Mouse (Mus musculus): ENCODE measurements around the gene Stam. TPM values are rescaled to one million over a fixed set of nuclear protein-coding genes. Genes with fewer than 3 reads are reported as not detected.

The Stam gene
- polyA plus RNA-seq, 1 experiment from 2014 or later = 63.3 TPM

DNA sequence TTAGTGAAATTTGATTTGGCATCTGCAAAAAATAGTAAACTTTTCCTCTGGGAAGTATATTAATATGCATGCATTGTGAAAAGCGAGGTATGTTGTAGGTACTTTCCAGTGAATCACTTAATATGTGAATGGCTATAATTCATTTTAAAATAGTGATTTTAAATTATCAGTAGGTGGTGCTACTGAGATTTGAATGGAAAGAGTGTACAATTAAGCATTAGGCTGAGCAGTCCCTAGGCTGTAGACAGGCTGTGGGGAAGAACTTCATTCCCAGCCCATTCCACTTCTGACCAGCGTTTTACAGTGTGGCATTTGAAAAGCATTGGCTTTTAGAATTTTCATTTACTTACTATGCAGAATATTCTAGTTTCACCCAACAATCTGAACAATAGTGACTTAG is 85.9 kb downstream of the Stam start:
- 73% methylated on average over 2 of the region's 2 CpGs for WGBS (ENCODE audit: insufficient replicate concordance)
- H3K4me1 ChIP-seq (ENCODE audit: control insufficient read depth, insufficient read depth, low read length) = no peaks in the 10 kb centered on the region; the same call in 1 of the 2 replicates
- H3K9ac ChIP-seq (ENCODE audit: low read depth, low read length) = no peak overlapping the region
- no peak for ATAC-seq (replicated peaks; ENCODE audit: insufficient number of reproducible peaks, low FRiP score, low TSS enrichment)
- H3K27me3 ChIP-seq (ENCODE audit: control insufficient read depth, insufficient read depth, low read length) = no peaks in the 10 kb centered on the region
- no peaks in the 10 kb centered on the region for H3K9me3 ChIP-seq (replicated peaks; ENCODE audit: control insufficient read depth, low read length)
- H3K36me3 ChIP-seq (ENCODE audit: control insufficient read depth, insufficient read depth, low read length) = no peaks in the 10 kb centered on the region
- no peak overlapping the region for H3K4me2 ChIP-seq
- H3K27ac ChIP-seq (ENCODE audit: low read depth, low read length) = no peak overlapping the region
- H3K4me3 ChIP-seq (ENCODE audit: low read depth, low read length) = no peak overlapping the region

DNA sequence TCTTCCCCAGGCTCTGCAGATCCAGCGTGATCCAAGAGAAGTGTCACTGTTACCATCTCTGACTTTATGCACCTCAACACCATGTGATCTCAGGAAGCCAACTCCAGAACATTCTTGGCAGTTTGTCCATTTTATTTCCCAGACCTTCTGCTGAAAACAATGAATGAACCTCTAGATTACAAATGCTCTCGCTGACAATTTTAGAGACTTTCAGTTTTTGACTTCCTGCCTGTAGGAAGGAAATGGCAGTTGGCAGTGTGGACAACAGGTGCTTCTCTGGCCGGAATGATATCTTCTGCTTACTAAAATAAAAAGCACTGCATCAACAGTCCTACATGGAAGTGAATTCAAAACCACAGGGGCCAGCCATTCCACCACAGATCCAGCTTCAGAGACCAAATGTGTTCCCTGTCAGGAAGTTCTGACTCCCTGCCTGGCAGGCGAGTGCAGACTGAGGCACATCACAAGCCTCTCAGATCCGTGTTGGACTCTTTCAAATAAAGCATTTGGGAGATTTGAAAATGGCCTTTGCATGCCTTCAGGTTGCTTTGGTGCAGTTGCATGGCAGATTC is 90.6 kb downstream of the Stam start:
- WGBS (ENCODE audit: insufficient replicate concordance) = 65% methylated on average over 5 of the region's 5 CpGs

DNA sequence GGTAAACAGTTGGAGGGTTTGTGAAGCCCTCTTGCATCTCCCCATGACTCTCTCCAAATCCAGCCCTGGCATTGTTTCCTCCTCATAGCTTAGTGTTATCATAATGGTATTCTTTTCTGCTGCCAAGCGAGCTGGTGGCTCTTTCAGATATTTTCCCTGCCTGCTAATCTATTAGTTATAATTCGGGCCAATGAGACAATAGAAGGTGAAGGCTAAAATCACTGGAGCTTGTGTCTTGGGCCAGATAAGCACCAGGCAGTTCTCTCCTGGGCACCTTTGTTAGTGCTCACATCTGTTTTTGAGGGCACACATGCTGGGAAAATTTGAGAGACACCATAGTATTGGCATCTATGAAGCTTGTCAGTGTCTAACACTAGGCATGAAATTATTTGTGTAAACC is 91.2 kb downstream of the Stam start:
- no peak overlapping the region for H3K4me3 ChIP-seq (ENCODE audit: low read depth, low read length)
- ATAC-seq (replicated peaks; ENCODE audit: insufficient number of reproducible peaks, low FRiP score, low TSS enrichment) = no peak
- H3K4me1 ChIP-seq (ENCODE audit: control insufficient read depth, insufficient read depth, low read length) = no peaks in the 10 kb centered on the region; the same call in 1 of the 2 replicates
- H3K27ac ChIP-seq (ENCODE audit: low read depth, low read length) = peak overlapping the region; percentile 22; the same call in 1 of the 2 replicates
- no peaks in the 10 kb centered on the region for H3K36me3 ChIP-seq (ENCODE audit: control insufficient read depth, insufficient read depth, low read length)
- H3K4me2 ChIP-seq = no peak overlapping the region
- no peaks in the 10 kb centered on the region for H3K27me3 ChIP-seq (ENCODE audit: control insufficient read depth, insufficient read depth, low read length)
- H3K9ac ChIP-seq (ENCODE audit: low read depth, low read length) = no peak overlapping the region
- 66% methylated on average over 2 of the region's 2 CpGs for WGBS (ENCODE audit: insufficient replicate concordance)
- no peaks in the 10 kb centered on the region for H3K9me3 ChIP-seq (replicated peaks; ENCODE audit: control insufficient read depth, low read length)

More for the DNA sequence above, 90.6 kb downstream of the Stam start:
- Histone ChIP-seq H3K4me3 (ENCODE audit: low read depth, low read length) (no peak overlapping the region), H3K9me3 (replicated peaks; ENCODE audit: control insufficient read depth, low read length) (no peaks in the 10 kb centered on the region), H3K9ac (ENCODE audit: low read depth, low read length) (no peak overlapping the region), H3K36me3 (ENCODE audit: control insufficient read depth, insufficient read depth, low read length) (no peaks in the 10 kb centered on the region), H3K4me1 (ENCODE audit: control insufficient read depth, insufficient read depth, low read length) (no peaks in the 10 kb centered on the region; the same call in 1 of the 2 replicates), H3K4me2 (no peak overlapping the region), H3K27ac (ENCODE audit: low read depth, low read length) (no peak overlapping the region; the same call in 1 of the 2 replicates), H3K27me3 (ENCODE audit: control insufficient read depth, insufficient read depth, low read length) (no peaks in the 10 kb centered on the region)
- no peak for ATAC-seq (replicated peaks; ENCODE audit: insufficient number of reproducible peaks, low FRiP score, low TSS enrichment)

DNA sequence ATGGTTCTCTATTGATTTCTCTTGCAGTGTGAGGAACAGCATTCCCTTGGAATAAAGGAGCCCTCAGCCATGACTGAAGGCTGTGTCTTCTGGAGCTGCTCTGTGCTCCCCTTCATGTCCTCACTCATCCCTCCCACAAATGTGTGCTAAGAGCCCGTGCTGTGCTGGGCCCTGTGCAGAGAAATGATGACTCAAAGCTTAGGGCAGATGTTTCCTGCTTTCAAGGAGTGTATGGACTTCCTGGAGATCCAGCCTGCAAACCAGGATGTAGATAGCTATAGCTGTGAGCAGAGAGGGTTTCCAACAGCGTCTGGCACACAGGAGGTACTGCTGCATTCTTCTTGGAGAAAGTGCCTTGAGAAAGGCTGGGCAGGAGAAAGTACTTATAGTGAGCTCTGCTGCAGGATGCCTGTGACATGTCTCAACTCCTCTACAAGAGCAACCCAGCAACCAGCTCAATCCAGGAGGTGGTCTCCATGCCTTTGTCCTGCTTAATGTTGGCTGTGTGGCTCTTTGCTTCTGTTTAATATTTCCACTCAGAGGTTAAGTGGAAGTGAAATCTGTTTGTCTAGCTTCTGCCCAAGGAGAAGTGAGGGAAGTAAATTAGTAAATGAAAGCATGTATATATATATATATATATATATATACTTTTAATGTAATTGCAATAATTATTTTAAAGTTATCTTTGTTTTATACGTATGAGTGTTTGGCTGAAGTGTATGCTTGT is 91.9 kb downstream of the Stam start:
- Histone ChIP-seq H3K36me3 (ENCODE audit: control insufficient read depth, insufficient read depth, low read length) (no peaks in the 10 kb centered on the region), H3K27ac (ENCODE audit: low read depth, low read length) (peak overlapping the region; percentile 22; the same call in 1 of the 2 replicates), H3K4me2 (no peak overlapping the region), H3K9ac (ENCODE audit: low read depth, low read length) (no peak overlapping the region), H3K9me3 (replicated peaks; ENCODE audit: control insufficient read depth, low read length) (no peaks in the 10 kb centered on the region), H3K4me1 (ENCODE audit: control insufficient read depth, insufficient read depth, low read length) (no peaks in the 10 kb centered on the region; the same call in 1 of the 2 replicates), H3K4me3 (ENCODE audit: low read depth, low read length) (no peak overlapping the region), H3K27me3 (ENCODE audit: control insufficient read depth, insufficient read depth, low read length) (no peaks in the 10 kb centered on the region)
- 52% methylated on average over 3 of the region's 3 CpGs for WGBS (ENCODE audit: insufficient replicate concordance)
- no peak for ATAC-seq (replicated peaks; ENCODE audit: insufficient number of reproducible peaks, low FRiP score, low TSS enrichment)

DNA sequence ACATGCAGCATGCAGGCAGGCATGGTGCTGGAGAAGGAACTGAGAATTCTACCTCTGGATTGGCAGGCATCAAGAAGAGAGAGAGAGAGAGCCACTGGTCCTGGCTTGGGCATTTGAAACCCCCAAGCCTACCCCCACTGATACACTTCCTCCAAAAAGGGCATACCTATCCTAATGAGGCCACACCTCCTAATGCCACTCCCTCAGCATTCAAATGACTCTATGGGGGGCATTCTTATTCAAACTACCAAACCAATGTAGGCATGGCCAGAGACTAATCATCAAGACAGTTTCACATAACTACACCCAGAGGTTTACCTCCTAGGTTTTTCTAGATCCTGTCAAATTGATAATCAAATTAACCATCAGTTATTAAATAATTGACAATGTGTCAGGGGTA is 93.8 kb downstream of the Stam start:
- Histone ChIP-seq H3K36me3 (ENCODE audit: control insufficient read depth, insufficient read depth, low read length) (no peaks in the 10 kb centered on the region), H3K4me3 (ENCODE audit: low read depth, low read length) (no peak overlapping the region), H3K27me3 (ENCODE audit: control insufficient read depth, insufficient read depth, low read length) (no peaks in the 10 kb centered on the region), H3K4me2 (no peak overlapping the region), H3K9ac (ENCODE audit: low read depth, low read length) (no peak overlapping the region), H3K27ac (ENCODE audit: low read depth, low read length) (no peak overlapping the region), H3K9me3 (replicated peaks; ENCODE audit: control insufficient read depth, low read length) (no peaks in the 10 kb centered on the region), H3K4me1 (ENCODE audit: control insufficient read depth, insufficient read depth, low read length) (no peaks in the 10 kb centered on the region; the same call in 1 of the 2 replicates)
- no peak for ATAC-seq (replicated peaks; ENCODE audit: insufficient number of reproducible peaks, low FRiP score, low TSS enrichment)

DNA sequence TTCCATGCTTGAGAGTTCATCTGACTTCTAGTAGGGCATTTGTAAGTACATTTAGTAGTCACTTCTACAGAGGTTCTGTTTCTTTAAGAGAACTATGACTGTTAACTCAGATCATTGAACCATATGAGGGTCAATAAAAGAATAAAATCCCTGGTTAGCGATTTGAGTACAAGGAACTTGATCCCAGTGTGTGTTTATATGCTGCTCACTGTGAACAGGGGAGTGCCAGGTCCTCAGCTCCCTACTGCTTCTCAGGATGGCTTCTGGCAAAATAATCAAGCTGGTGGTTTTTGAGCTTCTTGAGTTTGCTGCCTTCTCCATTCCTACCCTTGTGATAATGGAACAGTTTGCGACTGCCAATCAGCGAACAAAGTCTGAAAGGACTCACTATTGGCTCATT is 100.4 kb downstream of the Stam start, which contains the start of gene Tmem236:
Gene Tmem236 (plus strand): TSS at position 190 of the 400 bp plus-strand sequence.
- Histone ChIP-seq H3K36me3 (ENCODE audit: control insufficient read depth, insufficient read depth, low read length) (no peaks in the 10 kb centered on the region), H3K9ac (ENCODE audit: low read depth, low read length) (no peak within 1 kb of the TSS), H3K9me3 (replicated peaks; ENCODE audit: control insufficient read depth, low read length) (no peaks in the 10 kb centered on the region), H3K4me2 (no peak within 1 kb of the TSS), H3K4me1 (ENCODE audit: control insufficient read depth, insufficient read depth, low read length) (no peaks in the 10 kb centered on the region), H3K27me3 (ENCODE audit: control insufficient read depth, insufficient read depth, low read length) (no peaks in the 10 kb centered on the region), H3K4me3 (ENCODE audit: low read depth, low read length) (no peak within 1 kb of the TSS), H3K27ac (ENCODE audit: low read depth, low read length) (no peak within 1 kb of the TSS)
- ATAC-seq (replicated peaks; ENCODE audit: insufficient number of reproducible peaks, low FRiP score, low TSS enrichment) = no peak
- 73% methylated on average over 3 of the region's 3 CpGs for WGBS (ENCODE audit: insufficient replicate concordance)

DNA sequence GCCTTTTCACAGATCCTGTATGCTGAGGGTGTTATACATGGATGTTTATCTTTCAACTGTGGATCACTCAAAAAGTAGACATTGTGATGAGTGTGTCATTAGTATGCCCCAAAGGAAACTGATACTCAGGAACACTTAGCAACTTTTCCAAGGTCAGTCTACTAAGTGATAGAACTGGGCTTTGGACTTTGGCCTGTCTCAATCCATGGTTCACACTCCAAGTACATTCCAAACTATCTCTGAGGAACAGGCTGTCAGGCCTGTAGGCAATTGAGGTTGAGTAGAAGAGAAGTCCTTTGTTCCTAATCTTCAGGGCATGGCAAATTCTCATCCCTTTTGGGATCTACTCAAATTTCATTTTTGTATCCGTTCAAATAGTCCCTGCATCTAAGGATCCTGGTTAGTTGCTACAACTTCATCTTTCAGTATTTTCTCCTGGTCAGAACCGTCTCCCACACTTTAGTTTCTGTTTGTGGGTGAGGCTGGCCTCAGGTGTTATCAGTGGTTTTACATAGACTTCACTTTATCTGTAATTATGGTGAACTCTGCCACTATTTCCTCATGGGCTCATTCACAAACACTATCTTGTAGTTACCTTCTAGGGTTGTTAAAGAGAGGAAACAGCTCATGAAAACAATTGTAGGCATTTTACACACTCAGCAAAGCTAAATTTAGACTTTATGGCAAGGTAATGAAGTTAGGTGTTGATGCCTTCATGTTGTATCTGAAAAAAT is 102.7 kb downstream of the Stam start:
- H3K27ac ChIP-seq (ENCODE audit: low read depth, low read length) = no peak overlapping the region
- H3K4me1 ChIP-seq (ENCODE audit: control insufficient read depth, insufficient read depth, low read length) = no peaks in the 10 kb centered on the region
- no peaks in the 10 kb centered on the region for H3K27me3 ChIP-seq (ENCODE audit: control insufficient read depth, insufficient read depth, low read length)
- H3K4me3 ChIP-seq (ENCODE audit: low read depth, low read length) = no peak overlapping the region
- no peak overlapping the region for H3K9ac ChIP-seq (ENCODE audit: low read depth, low read length)
- no peaks in the 10 kb centered on the region for H3K9me3 ChIP-seq (replicated peaks; ENCODE audit: control insufficient read depth, low read length)
- H3K36me3 ChIP-seq (ENCODE audit: control insufficient read depth, insufficient read depth, low read length) = no peaks in the 10 kb centered on the region
- ATAC-seq (replicated peaks; ENCODE audit: insufficient number of reproducible peaks, low FRiP score, low TSS enrichment) = no peak
- WGBS (ENCODE audit: insufficient replicate concordance) = 64% methylated on average over 2 of the region's 2 CpGs
- H3K4me2 ChIP-seq = no peak overlapping the region

DNA sequence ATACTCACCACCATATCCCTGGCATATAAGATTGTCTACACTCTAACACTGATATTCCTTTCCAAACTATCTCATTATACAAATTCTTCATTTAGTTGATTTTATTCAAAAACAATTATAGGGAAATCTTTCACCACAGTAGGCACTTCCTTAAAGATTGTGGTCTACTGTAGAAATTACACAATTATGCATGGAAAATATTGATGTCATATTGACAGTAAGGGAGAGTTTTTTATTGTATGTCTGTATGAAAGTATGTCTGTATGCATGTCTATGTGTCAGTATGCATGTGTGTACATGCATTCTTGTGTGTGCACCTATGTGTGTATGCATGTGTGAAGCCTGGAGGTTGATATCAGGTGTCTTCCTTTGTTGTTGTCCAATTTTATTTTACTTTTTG is 110.5 kb downstream of the Stam start:
- H3K27me3 ChIP-seq (ENCODE audit: control insufficient read depth, insufficient read depth, low read length) = no peaks in the 10 kb centered on the region
- H3K4me1 ChIP-seq (ENCODE audit: control insufficient read depth, insufficient read depth, low read length) = no peaks in the 10 kb centered on the region
- ATAC-seq (replicated peaks; ENCODE audit: insufficient number of reproducible peaks, low FRiP score, low TSS enrichment) = no peak
- no peak overlapping the region for H3K27ac ChIP-seq (ENCODE audit: low read depth, low read length)
- H3K36me3 ChIP-seq (ENCODE audit: control insufficient read depth, insufficient read depth, low read length) = no peaks in the 10 kb centered on the region
- no peaks in the 10 kb centered on the region for H3K9me3 ChIP-seq (replicated peaks; ENCODE audit: control insufficient read depth, low read length)
- no peak overlapping the region for H3K9ac ChIP-seq (ENCODE audit: low read depth, low read length)
- H3K4me2 ChIP-seq = no peak overlapping the region
- no peak overlapping the region for H3K4me3 ChIP-seq (ENCODE audit: low read depth, low read length)
